Mouse (Mus musculus) G1E-ER4 (cell line): ENCODE data around the gene Il18. TPM values are rescaled to one million over a fixed set of nuclear protein-coding genes. Genes with fewer than 3 reads are reported as not detected.

ENCODE experiments used
- GATA1 ChIP-seq: IDR thresholded peaks from one replicate; pipeline ENCODE4 v1.8.0; 2012; ENCODE audit warnings: low read length, inconsistent platforms
- polyA plus RNA-seq: library from polyadenylated mRNA; stranded (reverse); fragments of >175 nt; gene quantifications from 2 replicates; pipeline ENCODE4 v1.2.3, GENCODE M21; 2012

Il18 gene
- polyA plus RNA-seq, result not detected in 2 replicates

DNA sequence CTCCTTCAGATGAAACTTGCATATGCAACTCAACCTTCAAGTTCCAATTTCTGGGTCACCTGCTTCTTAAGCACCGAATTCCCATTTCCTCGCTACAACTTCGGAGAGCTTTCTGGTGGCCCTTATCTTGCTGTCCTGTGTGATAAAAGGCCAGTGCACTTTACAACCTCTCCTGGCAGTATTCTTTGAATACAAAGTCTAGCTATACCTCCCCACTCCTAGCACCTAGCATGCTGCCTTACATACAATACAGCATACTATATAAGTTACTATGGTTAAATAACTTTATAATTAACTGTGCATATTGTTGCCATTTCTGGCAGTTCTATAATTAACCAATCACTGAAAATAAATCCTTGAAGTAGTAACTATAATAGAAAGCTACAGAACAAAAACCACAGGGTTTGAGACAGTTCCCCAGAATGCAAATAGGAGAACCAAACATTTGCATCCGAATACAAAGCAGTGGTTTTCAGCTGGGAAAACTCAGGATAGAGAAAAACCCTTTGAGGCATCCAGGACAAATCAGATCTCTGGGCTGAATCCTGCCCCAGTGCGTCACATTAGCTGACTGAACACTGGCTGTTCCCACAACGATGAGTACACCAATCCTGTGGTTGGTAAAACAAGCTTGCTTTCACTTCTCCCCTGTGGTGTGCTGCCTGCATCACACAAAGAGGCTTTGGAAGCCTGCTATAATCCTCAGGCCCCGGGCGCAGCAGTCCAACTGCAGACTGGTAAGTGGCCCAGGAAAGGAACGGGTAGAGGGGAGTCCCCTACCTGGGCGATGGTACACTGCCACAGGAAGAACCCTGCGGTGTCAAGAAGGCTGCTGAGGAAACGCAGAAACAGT, at the start of gene Il18:
Il18 (plus strand) TSS at position 587 of the 853 bp plus-strand sequence.
- no peak for TF ChIP-seq GATA1

DNA sequence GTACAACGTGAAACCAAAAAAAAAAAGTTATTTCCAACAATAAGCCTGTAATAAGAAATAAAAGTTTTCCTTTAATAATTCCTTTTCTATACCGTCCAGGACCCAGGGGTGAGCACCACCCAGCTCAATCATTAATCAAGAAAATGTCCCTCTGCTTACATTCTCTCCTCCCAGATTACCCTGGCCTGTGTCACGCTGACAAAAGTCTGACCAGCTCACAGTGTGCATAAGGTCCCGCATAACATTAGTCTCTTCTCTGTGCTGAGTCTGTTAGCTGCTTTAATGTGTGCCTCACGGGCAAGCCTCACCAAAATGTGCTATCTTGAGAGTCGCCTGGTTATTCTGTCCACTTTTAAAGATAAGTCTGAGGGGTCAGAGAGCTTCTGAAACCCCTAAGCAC, 49.2 kb upstream of the Il18 start:
- TF ChIP-seq GATA1, result no peak

DNA sequence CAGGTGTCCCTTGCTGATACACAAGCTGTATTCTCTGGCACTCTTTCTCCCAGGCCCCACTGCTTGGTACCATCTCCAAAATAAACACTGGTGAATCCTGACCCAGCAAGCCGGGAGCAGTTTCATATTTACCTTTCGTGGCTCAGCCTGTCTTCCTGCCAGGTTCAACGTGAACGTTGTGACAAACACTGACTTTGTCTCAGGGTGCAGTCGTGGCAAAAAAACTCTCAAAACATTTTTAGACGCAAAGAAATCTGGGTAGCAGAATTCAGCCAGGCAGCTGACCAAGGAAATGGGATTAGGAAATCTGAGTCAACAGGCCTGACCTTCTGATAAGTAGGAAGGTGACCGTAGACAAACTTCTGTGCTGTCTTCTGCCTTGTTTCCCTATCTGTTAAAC, 47.1 kb upstream of the Il18 start:
- TF ChIP-seq GATA1, result no peak

DNA sequence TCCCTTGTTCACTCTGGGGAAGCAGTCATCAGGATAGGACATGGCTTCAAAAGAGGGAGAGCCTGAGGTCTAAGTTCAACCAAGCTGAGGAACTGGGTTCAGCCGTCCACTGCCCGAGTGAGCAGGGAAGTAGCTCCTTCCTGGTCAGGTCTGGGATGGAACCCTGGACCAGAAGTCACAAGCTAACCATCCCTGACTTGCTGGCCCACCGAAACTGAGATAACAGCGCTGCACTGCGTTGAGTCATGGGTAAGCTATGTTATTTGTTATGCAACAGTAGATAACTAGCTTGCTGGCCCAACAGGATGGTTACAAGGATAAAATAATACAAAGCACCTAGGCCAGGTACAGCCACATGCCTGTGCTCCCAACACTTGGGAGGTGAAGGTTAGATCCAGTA, 39.2 kb upstream of the Il18 start:
- TF ChIP-seq GATA1, result no peak

DNA sequence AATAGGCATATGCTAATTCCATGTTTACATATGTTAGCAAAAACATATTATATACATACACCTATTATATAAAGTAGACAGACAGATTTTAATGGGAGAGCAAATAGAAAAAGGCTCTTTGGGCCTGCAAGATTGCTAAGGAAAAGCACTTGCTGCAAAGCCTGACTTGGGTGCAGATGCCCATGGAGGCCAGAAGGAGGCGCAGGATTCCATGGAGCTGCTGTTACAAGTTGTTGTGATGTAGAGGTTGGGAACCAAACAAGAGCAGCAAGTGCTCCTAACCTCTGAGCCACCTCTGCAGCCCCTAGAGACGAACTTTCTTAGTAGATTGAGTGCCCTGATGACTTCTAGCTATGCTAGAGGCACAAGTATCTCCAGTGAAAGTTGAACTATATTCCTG, 35.8 kb upstream of the Il18 start:
- no peak for TF ChIP-seq GATA1

DNA sequence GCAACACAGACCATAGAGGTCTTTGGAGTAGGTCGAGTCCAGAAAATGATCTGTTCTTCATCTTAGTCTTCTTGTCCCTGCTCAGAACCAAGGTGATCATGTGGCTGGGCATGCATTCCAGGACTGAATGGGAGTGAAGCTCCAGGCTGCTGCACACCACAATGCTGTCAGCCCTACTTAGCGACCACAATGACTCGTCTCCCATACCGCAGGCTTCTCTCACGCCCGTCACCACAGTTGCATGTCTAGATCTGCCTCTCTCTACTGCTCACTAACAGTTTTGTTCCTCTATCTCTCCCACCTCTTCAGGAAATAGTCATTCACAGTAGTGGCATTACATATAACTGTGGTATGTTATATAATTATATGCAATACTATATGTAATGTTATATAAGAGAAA, 33.9 kb upstream of the Il18 start:
- TF ChIP-seq GATA1, result no peak

DNA sequence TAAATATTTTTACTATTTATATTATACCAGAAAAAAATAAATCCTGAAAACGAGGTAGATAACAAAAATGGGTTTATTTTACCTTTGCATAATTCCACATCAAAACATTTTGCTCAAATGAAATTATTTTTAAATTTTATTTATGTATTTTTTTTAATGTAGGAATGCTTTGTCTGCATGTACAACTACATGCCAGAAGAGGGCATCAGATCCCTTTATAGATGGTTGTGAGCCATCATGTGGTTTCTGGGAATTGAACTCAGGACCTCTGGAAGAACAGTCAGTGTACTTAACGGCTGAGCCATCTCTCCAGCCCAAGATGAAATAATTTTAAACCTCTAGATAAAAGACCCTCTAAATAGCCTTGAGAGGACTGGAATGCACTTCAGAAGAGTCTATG, 33.1 kb upstream of the Il18 start:
- no peak for TF ChIP-seq GATA1

DNA sequence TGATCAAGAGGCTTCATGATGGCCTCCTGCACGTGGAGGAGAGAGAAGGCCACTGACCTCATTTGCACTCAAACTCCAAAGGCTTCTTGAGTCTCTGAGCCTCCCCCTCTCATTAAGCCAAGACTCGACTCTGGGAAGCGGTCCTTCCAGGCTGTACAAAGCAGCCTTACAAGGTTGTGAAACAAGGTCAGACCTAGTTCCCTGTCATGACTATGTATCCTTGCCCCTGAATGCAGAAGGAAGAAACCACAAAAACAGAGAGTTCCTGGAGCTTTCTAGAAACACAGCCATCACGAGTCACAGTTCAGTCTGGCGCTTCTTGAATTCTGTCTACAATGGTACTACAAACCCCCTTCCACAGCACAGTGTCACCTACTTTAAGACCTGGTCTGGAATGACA, 32.1 kb upstream of the Il18 start:
- no peak for TF ChIP-seq GATA1

DNA sequence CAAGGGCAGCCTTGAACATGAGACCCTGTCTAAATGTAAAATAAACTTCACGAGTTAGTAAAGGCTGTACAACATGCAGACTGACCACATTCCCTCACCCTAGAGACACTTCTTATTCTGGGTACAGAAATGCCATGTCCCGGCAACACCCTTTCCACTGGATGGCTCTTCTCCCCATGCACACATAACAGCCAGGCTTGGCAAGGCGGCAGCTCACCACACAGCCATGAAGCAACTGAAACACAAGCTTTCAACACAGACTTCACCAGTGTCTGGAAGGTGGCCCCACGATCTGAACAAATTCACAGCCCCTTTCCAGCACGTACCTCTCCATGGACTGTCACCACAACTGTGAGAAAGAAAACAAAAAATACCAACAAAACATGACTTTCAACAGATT, 29.7 kb upstream of the Il18 start:
- TF ChIP-seq GATA1, result no peak

DNA sequence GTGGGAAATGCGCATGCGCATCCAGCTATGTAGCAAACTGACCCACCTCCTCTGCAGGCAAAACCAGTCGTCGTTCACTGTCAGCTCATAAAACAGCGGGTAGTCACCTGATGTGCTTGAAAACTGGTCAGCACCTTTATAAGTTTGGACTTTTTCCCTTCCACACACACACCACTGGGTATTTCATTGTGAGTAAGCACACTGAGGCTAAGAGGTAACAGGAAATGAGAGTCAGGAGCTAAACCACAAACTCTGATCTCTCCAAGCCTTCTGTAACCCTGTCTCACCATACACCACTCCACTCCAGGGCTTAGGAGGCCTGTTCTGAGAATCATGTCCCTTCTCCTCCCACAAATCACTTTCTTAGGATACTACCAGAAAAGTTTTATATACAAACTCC, 29.0 kb upstream of the Il18 start:
- TF ChIP-seq GATA1, result no peak

DNA sequence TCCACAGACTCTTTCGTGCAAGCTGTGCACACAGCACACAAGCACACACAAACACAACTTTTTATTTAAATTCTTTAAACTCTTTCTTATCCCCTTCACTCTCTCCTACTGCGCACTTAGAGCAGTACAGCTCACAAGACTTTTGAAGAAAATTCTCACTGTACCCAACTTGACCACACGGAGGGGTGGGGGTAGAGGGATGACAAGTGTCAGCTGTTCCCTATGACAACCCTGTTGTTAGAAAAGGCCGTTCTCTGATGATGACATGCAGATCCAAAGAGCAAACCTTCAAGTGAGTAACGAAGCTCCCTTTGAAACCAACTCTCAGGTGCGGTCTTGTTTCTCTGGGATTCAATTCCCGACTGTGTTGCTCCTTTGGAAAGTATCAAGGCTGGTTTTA, 26.8 kb upstream of the Il18 start:
- TF ChIP-seq GATA1, result no peak

DNA sequence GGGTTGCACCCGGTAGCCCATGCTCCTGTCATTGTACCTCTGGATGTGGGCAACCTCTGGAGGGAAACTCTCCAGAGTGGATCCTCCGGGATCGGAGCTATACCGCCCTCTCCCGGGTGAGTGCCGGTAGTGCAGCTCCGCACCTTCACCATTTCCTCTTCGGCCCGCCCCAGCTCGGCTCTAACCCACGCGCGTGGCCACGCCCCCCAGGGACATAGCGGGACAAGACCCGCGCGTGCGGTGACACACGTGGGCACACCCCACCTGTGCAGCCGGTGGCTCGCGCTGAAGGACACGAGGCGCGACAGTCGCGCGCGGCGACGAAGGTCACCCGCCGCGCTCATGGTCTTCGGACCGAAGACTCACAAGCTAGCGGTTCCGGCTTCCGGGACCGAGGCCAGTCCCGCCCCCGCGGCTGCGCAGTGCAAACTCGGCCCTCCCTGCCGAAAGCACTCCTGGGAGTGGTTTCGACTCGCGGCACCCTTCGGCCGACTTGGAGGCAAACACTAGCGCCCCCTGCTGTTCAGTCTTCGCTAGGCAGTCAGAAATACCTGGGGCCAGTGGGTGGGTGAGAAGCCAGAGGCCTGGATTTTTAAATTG, 26.2 kb upstream of the Il18 start, which contains the start of gene Pts:
Pts (minus strand) TSS at position 432 of the 600 bp plus-strand sequence.
- no peak for TF ChIP-seq GATA1

DNA sequence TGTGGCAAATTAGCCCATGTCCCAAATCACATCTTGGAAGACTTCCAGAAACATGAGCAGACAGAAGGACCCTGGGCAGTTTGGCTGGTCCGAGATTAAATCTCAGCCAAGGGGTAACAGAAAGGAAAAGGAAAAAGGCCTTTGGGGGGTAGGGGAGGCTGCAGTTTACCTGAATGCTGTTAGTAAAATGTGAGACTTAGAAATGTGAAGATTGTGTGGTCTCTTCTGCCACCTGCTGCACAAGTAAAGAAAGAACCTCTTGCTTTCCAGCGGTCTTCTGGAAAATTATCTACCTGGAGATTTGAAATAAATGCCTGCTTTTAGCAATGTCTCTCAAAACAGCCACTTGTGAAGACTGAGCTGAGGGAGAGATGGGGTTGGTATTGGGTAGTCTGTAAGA, 23.7 kb upstream of the Il18 start:
- TF ChIP-seq GATA1, result no peak

DNA sequence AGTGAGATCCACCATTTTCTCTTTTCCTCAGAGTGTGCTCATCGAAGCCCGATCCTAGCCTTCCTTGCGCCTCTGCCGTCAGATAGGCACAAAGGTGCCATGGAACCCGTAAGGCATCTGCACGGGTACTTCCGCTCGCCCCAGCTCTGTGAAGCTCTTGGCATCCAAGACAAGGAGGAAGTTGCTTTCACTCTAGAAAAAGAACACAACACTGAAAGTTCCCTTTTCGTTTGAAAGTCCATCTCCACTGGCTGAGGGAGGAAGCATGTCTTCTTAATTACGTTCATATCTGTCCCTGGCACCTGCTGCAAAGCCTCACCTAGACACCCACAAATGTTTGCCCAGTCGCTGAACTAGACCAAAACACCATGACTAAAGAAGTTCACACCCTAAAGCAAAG, 21.3 kb upstream of the Il18 start:
- no peak for TF ChIP-seq GATA1

DNA sequence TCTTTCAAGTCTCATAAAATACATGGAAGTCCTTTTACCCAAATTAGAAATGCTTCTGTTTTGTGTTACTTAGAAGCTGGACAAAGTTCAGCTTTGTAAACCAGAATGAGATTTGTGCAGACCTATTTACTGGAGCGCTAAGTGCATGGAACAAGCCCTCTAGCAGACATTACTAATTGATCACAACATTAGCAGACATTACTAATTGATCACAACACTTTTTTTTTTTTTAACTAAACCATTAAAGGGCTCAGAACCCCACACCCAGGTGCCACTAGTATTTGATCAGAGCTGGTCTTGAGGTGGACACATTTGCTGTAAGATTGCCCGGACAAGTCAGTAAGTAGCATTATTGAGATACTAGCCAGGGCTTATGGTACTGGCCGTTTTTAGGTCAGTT, 20.8 kb upstream of the Il18 start:
- no peak for TF ChIP-seq GATA1

DNA sequence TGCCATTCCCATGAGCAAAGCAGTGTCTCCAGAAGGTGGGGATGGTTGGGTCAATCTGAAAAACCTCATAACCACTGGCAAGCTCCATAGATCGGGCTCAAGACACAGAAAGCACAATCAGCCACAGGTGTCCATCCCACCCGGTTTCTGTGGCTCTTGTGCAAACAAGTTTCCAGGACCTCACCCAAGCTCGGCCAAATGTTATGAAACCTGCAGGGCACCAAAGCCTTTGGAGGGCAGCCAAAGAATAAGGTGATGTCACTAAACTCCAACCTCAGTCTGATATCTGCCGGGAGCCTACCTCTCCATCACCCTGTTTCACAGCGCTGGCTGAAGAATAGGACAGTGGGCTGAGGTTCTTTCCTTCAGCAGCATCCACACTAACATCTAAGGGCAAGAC, 18.7 kb upstream of the Il18 start:
- TF ChIP-seq GATA1, result no peak

DNA sequence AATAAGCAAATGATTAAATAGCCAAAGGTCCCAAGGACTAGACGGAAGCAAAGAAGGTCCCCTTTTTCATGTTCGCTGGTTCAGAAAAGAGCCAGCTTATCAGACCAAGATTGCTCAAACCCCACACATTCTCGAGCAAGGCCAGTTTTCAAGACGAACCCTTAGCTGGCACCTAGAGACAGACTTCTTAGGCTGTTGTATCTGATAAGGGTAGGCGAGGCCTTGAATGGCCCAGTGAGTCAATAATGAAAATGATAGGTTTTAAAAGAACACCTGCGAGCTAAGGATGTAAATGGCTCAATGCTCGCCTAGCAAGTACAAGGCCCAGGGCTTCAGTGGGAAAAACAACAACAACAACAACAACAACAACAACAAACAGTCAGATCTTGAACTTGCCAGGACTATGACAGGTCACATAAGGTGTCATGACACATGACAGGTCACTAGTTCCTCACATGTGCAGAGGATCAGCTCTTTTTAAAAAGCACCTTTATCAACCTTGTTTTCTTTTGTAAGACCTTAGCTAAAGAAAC, 18.0 kb upstream of the Il18 start:
- no peak for TF ChIP-seq GATA1
